Mouse (Mus musculus): ENCODE results near the gene Efcab9. TPM values are rescaled to one million over a fixed set of nuclear protein-coding genes. Genes with fewer than 3 reads are reported as not detected.

Gene Efcab9
- polyA plus RNA-seq, 1 experiment, result not detected

DNA sequence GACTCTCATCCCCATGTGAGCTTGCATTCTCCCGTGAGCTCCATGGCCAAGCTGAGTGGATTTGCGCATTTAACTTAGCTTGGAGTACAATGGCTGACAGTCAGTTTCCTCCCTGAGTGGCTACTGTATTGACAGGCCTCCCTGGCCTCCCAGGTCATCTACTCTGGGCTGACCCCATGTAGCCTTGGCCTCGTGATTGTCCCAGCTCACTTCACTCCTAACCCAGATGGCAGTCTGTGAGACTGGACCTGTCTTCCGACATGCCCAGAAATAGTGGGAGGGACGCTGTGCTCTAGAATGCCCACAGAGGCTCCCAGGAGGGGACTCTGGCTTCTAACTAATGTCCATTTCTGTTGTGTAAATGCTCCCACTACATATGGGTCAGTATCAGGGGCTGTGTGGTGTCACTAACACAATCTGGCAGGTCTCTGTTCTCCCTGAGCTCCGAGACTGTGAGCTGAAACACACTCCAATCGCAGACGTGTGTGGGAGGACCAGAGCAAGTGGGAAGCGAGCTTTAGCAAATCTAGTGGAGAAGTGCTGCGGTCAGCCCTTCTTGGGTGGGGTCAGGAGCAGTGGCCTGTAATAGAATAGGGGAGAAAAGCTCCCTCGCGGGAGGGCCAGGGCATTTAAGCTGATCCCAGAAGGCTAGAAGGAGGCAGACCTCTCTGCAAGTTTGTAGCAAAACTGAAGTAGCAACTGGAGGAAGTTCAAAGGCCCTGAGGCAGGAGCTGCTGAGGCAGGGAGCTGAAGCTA lies 28.3 kb upstream of the Efcab9 start:
- no peaks in the 10 kb centered on the region for H3K4me1 ChIP-seq (ENCODE audit: control insufficient read depth, insufficient read depth, low read length)
- no peak for TF ChIP-seq EP300 (IDR thresholded peaks at IDR 0.05; ENCODE audit: insufficient read depth, low read depth, low read length)
- no peak for TF ChIP-seq POLR2A (IDR thresholded peaks at IDR 0.05; ENCODE audit: insufficient read depth, low read length)
- TF ChIP-seq CTCF (IDR thresholded peaks at IDR 0.05; ENCODE audit: low read depth, low read length), result no peak

DNA sequence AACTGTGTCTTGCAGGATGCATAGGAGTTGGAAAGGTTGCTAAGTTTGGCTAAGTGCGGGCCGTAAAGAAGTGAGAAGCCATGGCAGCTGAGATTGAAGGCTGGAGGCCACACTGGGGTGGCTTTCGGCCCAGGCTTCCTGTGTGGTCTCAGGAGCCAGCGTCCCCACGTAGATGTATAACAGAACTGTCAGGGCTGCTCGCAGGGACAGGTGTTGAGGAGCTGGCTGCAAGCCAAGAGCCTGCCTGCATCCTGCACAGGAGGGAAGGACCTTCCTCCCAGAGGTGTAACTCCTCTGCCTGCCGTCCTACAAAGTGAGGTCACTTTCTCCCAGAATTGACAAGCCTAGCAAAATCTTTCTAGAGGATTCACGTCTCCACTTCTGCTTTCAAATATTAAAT lies 26.8 kb upstream of the Efcab9 start:
- Histone ChIP-seq H3K4me3 (ENCODE audit: low read depth, low read length) (no peak overlapping the region), H3K36me3 (ENCODE audit: control insufficient read depth, insufficient read depth, low read length, poor library complexity, severe bottlenecking) (no peaks in the 10 kb centered on the region), H3K9ac (ENCODE audit: low read depth, poor library complexity, severe bottlenecking) (no peak overlapping the region), H3K27me3 (ENCODE audit: control insufficient read depth, insufficient read depth, low read length, poor library complexity, severe bottlenecking) (no peaks in the 10 kb centered on the region), H3K9me3 (replicated peaks; ENCODE audit: control insufficient read depth, insufficient read depth, low read length, poor library complexity, severe bottlenecking) (no peaks in the 10 kb centered on the region), H3K4me1 (ENCODE audit: control insufficient read depth, insufficient read depth, low read length) (no peaks in the 10 kb centered on the region), H3K27ac (ENCODE audit: insufficient read depth, low read length) (no peak overlapping the region)
- TF ChIP-seq EP300 (IDR thresholded peaks at IDR 0.05; ENCODE audit: insufficient read depth, low read depth, low read length) (no peak), CTCF (IDR thresholded peaks at IDR 0.05; ENCODE audit: low read depth, low read length) (no peak), POLR2A (IDR thresholded peaks at IDR 0.05; ENCODE audit: insufficient read depth, low read length) (no peak)

More for the DNA sequence above, 28.3 kb upstream of the Efcab9 start:
- H3K27me3 ChIP-seq (ENCODE audit: control insufficient read depth, insufficient read depth, low read length, poor library complexity, severe bottlenecking), result no peaks in the 10 kb centered on the region
- H3K4me3 ChIP-seq (ENCODE audit: low read depth, low read length), result no peak overlapping the region
- H3K9me3 ChIP-seq (replicated peaks; ENCODE audit: control insufficient read depth, insufficient read depth, low read length, poor library complexity, severe bottlenecking), result no peaks in the 10 kb centered on the region
- H3K9ac ChIP-seq (ENCODE audit: low read depth, poor library complexity, severe bottlenecking), result no peak overlapping the region
- H3K36me3 ChIP-seq (ENCODE audit: control insufficient read depth, insufficient read depth, low read length, poor library complexity, severe bottlenecking), result no peaks in the 10 kb centered on the region
- no peak overlapping the region for H3K27ac ChIP-seq (ENCODE audit: insufficient read depth, low read length)

DNA sequence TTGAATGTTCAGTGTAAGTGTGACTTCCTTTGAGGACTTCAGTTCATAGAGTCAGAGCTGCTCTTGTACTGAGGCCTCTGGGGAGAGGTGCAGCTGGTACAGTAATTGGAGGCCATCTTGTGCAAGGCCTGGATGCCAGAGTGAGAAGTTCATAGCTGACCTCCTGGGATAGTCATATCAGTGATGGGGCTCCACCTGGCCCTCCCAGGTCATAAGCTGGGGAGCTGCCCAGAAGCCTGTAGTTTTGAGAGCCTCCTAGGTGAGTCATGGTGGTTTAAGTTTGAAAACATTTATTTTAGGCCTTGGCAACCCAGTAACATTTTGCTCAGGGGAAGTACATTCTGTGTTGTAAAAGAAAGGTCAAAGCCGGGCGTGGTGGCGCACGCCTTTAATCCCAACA lies 26.1 kb upstream of the Efcab9 start:
- H3K9me3 ChIP-seq (replicated peaks; ENCODE audit: control insufficient read depth, insufficient read depth, low read length, poor library complexity, severe bottlenecking), result no peaks in the 10 kb centered on the region
- no peak overlapping the region for H3K27ac ChIP-seq (ENCODE audit: insufficient read depth, low read length)
- TF ChIP-seq CTCF (IDR thresholded peaks at IDR 0.05; ENCODE audit: low read depth, low read length) (no peak), EP300 (IDR thresholded peaks at IDR 0.05; ENCODE audit: insufficient read depth, low read depth, low read length) (no peak), POLR2A (IDR thresholded peaks at IDR 0.05; ENCODE audit: insufficient read depth, low read length) (no peak)
- H3K4me3 ChIP-seq (ENCODE audit: low read depth, low read length), result no peak overlapping the region
- no peaks in the 10 kb centered on the region for H3K4me1 ChIP-seq (ENCODE audit: control insufficient read depth, insufficient read depth, low read length)
- no peaks in the 10 kb centered on the region for H3K27me3 ChIP-seq (ENCODE audit: control insufficient read depth, insufficient read depth, low read length, poor library complexity, severe bottlenecking)
- H3K36me3 ChIP-seq (ENCODE audit: control insufficient read depth, insufficient read depth, low read length, poor library complexity, severe bottlenecking), result no peaks in the 10 kb centered on the region
- H3K9ac ChIP-seq (ENCODE audit: low read depth, poor library complexity, severe bottlenecking), result no peak overlapping the region

DNA sequence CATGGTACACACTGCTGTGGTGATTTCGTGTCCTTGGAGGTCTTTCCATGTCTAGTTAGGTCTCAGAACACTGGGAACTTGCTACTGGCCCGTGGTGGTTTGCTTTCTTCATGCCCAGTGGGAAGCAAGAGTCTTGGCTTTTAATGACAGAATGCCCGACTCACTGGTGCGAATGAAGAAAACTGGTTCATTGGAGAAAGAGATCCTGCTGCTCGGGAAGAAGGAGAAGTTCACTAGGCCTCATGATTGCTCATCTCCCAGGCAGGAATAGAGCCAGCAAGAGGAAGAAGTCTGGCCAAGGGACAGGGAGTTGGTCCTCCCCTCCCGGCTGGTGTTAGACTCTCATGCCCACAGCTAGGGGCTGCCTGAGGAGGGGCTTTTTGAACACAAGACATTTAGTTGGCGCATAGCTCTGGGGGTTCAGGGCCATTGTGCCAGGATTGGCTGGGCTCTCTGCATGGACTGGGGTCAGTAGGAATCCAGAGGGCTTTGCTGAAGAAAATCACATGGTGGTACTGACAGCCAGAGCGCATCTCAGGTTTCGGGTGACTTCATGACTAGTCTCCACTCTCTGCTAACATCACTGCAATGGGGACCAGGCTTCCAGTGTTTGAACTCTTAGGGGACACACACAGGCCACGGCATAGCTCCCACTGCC lies 24.6 kb upstream of the Efcab9 start:
- H3K4me3 ChIP-seq (ENCODE audit: low read depth, low read length), result no peak overlapping the region
- no peaks in the 10 kb centered on the region for H3K4me1 ChIP-seq (ENCODE audit: control insufficient read depth, insufficient read depth, low read length)
- no peaks in the 10 kb centered on the region for H3K27me3 ChIP-seq (ENCODE audit: control insufficient read depth, insufficient read depth, low read length, poor library complexity, severe bottlenecking)
- no peak for TF ChIP-seq CTCF (IDR thresholded peaks at IDR 0.05; ENCODE audit: low read depth, low read length)
- no peak for TF ChIP-seq EP300 (IDR thresholded peaks at IDR 0.05; ENCODE audit: insufficient read depth, low read depth, low read length)
- TF ChIP-seq POLR2A (IDR thresholded peaks at IDR 0.05; ENCODE audit: insufficient read depth, low read length), result no peak
- no peak overlapping the region for H3K9ac ChIP-seq (ENCODE audit: low read depth, poor library complexity, severe bottlenecking)
- H3K9me3 ChIP-seq (replicated peaks; ENCODE audit: control insufficient read depth, insufficient read depth, low read length, poor library complexity, severe bottlenecking), result no peaks in the 10 kb centered on the region
- H3K36me3 ChIP-seq (ENCODE audit: control insufficient read depth, insufficient read depth, low read length, poor library complexity, severe bottlenecking), result no peaks in the 10 kb centered on the region
- H3K27ac ChIP-seq (ENCODE audit: insufficient read depth, low read length), result no peak overlapping the region

DNA sequence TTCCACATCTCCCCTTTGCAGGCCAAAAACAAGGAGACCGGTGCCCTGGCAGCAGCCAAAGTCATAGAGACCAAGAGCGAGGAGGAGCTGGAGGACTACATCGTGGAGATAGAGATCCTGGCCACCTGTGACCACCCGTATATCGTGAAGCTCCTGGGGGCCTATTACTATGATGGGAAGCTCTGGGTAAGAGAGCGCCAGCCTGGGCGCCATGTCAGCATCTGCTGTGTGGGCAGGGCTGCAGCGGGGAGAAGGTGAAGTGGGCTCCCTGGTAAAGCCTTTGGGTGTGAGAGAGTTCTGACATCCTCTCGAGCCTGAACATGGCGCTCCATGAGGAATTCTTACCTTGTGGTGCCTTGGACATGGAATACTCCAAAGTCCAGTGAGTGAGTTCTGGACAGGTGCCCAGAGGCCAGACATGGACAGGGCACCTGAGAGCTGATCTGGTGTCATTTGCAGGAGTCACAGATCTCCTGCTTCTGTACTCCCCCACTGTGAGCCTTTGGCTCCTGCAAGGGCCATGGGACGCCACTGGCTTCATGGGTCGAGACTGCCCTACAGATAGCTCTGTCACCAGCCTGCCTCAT lies 23.3 kb upstream of the Efcab9 start:
- Histone ChIP-seq H3K9me3 (replicated peaks; ENCODE audit: control insufficient read depth, insufficient read depth, low read length, poor library complexity, severe bottlenecking) (no peaks in the 10 kb centered on the region), H3K9ac (ENCODE audit: low read depth, poor library complexity, severe bottlenecking) (no peak overlapping the region), H3K4me3 (ENCODE audit: low read depth, low read length) (no peak overlapping the region), H3K27me3 (ENCODE audit: control insufficient read depth, insufficient read depth, low read length, poor library complexity, severe bottlenecking) (no peaks in the 10 kb centered on the region), H3K36me3 (ENCODE audit: control insufficient read depth, insufficient read depth, low read length, poor library complexity, severe bottlenecking) (no peaks in the 10 kb centered on the region), H3K27ac (ENCODE audit: insufficient read depth, low read length) (no peak overlapping the region), H3K4me1 (ENCODE audit: control insufficient read depth, insufficient read depth, low read length) (no peaks in the 10 kb centered on the region)
- TF ChIP-seq EP300 (IDR thresholded peaks at IDR 0.05; ENCODE audit: insufficient read depth, low read depth, low read length) (no peak), CTCF (IDR thresholded peaks at IDR 0.05; ENCODE audit: low read depth, low read length) (no peak), POLR2A (IDR thresholded peaks at IDR 0.05; ENCODE audit: insufficient read depth, low read length) (no peak)

All from ES-Bruce4 (cell line).